Mouse (Mus musculus): ENCODE results near the gene 4930579G24Rik. TPM values are rescaled to one million over a fixed set of nuclear protein-coding genes. Genes with fewer than 3 reads are reported as not detected.

4930579G24Rik gene
- total and polyA plus RNA-seq, 2 experiments from 2014 or later = 3.9 to 7.0 TPM

DNA sequence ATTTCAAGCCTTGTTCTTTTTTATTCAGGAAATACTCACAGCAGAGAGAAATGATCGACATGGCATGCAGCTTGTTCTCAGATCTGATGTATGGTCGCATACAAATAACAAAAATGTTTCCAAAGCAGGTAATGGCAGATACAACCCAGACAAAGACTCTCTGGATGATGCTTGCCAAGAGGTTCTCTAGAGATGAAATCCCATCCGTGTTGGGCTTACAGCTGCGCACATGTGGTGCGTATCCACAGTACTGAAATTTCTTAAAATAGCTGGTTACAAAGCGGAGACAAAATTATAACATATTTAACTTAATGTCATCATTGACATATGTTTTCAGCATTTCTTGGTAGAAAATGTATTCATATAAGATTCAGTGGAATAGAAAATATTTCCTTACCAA, 23.2 kb downstream of the 4930579G24Rik start:
- DNase-seq (ENCODE audit: low spot score) = no peak
- Histone ChIP-seq H3K9me3 (ENCODE audit: low read length) (no peaks in the 10 kb centered on the region), H3K4me1 (ENCODE audit: insufficient read depth, low read length) (no peaks in the 10 kb centered on the region), H3K4me3 (ENCODE audit: low read length) (no peak overlapping the region), H3K27ac (no peak overlapping the region), H3K36me3 (ENCODE audit: insufficient read depth, low read length) (no peaks in the 10 kb centered on the region), H3K4me2 (ENCODE audit: low read depth, low read length) (no peak overlapping the region), H3K9ac (replicated peaks; ENCODE audit: low read length) (no peak overlapping the region), H3K27me3 (ENCODE audit: insufficient read depth, low read length) (no peaks in the 10 kb centered on the region)
- 90% methylated on average over 6 of the region's 6 CpGs for WGBS
- ATAC-seq = no peak
- no peak for TF ChIP-seq CTCF (IDR thresholded peaks at IDR 0.05; ENCODE audit: low read depth)

DNA sequence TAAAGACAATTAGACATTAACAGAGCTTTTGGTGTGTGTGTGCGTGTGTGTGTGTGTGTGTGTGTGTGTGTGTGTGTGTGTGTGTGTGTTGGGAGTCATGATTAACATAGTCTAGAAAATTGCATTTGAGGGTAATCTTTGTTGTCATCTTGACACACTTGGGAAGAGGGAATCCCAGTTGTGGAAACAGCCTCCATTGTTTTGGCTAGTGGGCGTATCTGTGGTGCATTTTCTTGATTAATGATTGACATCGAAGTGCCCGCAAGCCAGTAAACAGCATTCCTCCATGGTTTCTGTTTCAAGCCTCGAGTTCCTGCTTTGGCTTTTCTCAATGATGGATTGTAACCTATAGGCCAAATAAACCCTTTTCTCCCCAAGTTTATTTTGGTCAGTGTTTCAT, 27.8 kb downstream of the 4930579G24Rik start:
- Histone ChIP-seq H3K9ac (replicated peaks; ENCODE audit: low read length) (no peak overlapping the region), H3K9me3 (ENCODE audit: low read length) (no peaks in the 10 kb centered on the region), H3K4me1 (ENCODE audit: insufficient read depth, low read length) (no peaks in the 10 kb centered on the region), H3K27me3 (ENCODE audit: insufficient read depth, low read length) (no peaks in the 10 kb centered on the region), H3K27ac (no peak overlapping the region), H3K36me3 (ENCODE audit: insufficient read depth, low read length) (no peaks in the 10 kb centered on the region), H3K4me2 (ENCODE audit: low read depth, low read length) (no peak overlapping the region), H3K4me3 (ENCODE audit: low read length) (no peak overlapping the region)
- DNase-seq (ENCODE audit: low spot score) (no peak), ATAC-seq (no peak)
- TF ChIP-seq CTCF (IDR thresholded peaks at IDR 0.05; ENCODE audit: low read depth) = no peak
- 60% methylated on average over 5 of the region's 5 CpGs for WGBS

DNA sequence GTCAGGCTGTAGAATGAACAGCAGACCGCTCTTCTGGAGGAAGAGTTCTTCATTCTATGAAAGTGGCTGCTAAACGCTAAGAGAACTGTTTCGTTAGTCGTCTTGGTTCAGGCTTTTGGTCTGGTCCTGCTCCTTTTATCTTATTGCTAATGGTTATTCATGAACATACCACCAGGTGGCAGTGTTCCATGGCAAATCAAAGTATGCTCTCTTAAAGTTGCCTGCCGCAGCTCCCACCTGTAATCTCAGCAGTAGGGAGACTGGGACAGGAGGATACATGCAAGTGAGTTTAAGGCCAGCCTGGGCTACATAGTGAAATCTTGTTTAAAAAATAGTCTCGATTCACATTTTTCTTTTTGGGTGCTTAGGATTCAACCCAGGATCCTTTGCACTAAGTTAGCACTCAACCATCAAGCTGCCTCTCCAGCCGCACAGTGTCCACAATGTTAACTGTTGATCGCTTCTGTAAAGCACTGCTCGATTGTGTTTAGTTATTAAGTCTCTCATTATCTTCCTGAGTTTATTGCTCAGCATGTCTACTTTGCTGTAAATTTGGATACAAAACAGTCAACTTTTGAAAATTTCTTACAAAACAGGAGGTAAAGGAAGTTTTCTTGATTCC, 36.0 kb downstream of the 4930579G24Rik start:
- no peak overlapping the region for H3K9ac ChIP-seq (replicated peaks; ENCODE audit: low read length)
- no peaks in the 10 kb centered on the region for H3K9me3 ChIP-seq (ENCODE audit: low read length)
- no peak overlapping the region for H3K4me2 ChIP-seq (ENCODE audit: low read depth, low read length)
- H3K4me1 ChIP-seq (ENCODE audit: insufficient read depth, low read length) = no peaks in the 10 kb centered on the region
- H3K4me3 ChIP-seq (ENCODE audit: low read length) = no peak overlapping the region
- 36% methylated on average over 9 of the region's 9 CpGs for WGBS
- no peaks in the 10 kb centered on the region for H3K36me3 ChIP-seq (ENCODE audit: insufficient read depth, low read length)
- H3K27me3 ChIP-seq (ENCODE audit: insufficient read depth, low read length) = no peaks in the 10 kb centered on the region
- ATAC-seq = peak; percentile 77
- H3K27ac ChIP-seq = no peak overlapping the region
- peak; percentile 85 for DNase-seq (ENCODE audit: low spot score)
- TF ChIP-seq CTCF (IDR thresholded peaks at IDR 0.05; ENCODE audit: low read depth) = peak; percentile 88

GRCm38 (mm10) chr3:79670556-79670955, 41.7 kb downstream of the 4930579G24Rik start:
- DNase-seq (ENCODE audit: low spot score) = no peak
- WGBS = 77% methylated on average over 7 of the region's 7 CpGs
- Histone ChIP-seq H3K4me3 (ENCODE audit: low read length) (no peak overlapping the region), H3K9ac (replicated peaks; ENCODE audit: low read length) (no peak overlapping the region), H3K4me1 (ENCODE audit: insufficient read depth, low read length) (no peaks in the 10 kb centered on the region), H3K27ac (no peak overlapping the region), H3K36me3 (ENCODE audit: insufficient read depth, low read length) (no peaks in the 10 kb centered on the region), H3K9me3 (ENCODE audit: low read length) (no peaks in the 10 kb centered on the region), H3K27me3 (ENCODE audit: insufficient read depth, low read length) (no peaks in the 10 kb centered on the region), H3K4me2 (ENCODE audit: low read depth, low read length) (no peak overlapping the region)
- ATAC-seq = no peak
- no peak for TF ChIP-seq CTCF (IDR thresholded peaks at IDR 0.05; ENCODE audit: low read depth)

DNA sequence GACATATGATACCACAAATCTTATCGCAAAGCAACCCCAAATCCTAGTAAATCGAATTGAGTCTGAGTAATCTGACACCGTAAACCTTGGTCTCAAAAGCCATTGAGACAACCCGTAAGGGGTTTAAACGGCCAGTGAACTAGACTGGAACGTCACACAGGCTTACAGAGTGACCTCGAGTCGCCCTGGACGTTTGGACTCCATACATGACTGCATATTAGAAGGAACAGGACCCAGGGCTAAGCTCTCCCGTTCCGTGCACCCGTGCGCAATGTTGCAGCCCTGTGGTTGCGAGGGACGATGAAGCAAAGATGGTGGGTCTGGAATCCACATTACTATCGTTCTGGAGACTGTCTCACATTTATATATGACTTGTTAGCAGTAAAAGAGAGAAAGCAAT, 43.3 kb downstream of the 4930579G24Rik start:
- Histone ChIP-seq H3K27ac (no peak overlapping the region), H3K4me3 (ENCODE audit: low read length) (no peak overlapping the region), H3K27me3 (ENCODE audit: insufficient read depth, low read length) (no peaks in the 10 kb centered on the region), H3K4me1 (ENCODE audit: insufficient read depth, low read length) (no peaks in the 10 kb centered on the region), H3K36me3 (ENCODE audit: insufficient read depth, low read length) (no peaks in the 10 kb centered on the region), H3K9ac (replicated peaks; ENCODE audit: low read length) (no peak overlapping the region), H3K9me3 (ENCODE audit: low read length) (no peaks in the 10 kb centered on the region), H3K4me2 (ENCODE audit: low read depth, low read length) (no peak overlapping the region)
- WGBS = 81% methylated on average over 16 of the region's 16 CpGs
- DNase-seq (ENCODE audit: low spot score) (no peak), ATAC-seq (no peak)
- TF ChIP-seq CTCF (IDR thresholded peaks at IDR 0.05; ENCODE audit: low read depth) = no peak

DNA sequence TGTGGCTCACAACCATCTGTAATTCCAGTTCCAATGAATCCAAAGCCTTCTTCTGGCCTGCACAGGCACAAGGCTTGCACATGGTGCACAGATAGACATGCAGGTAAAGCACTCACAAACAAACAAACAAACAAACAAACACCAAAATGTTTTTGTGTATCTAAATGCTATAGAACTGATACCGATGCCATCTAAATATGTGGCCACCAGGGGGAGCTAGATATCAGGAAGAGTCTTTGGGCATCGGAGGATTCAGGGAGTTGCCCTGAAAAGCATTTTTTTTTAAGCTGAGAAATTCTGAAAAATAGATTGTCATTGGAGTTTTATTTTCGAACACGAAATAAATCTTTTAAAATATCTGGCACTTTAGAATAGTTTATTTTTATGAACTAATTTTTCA, 44.2 kb downstream of the 4930579G24Rik start:
- no peaks in the 10 kb centered on the region for H3K36me3 ChIP-seq (ENCODE audit: insufficient read depth, low read length)
- no peak overlapping the region for H3K9ac ChIP-seq (replicated peaks; ENCODE audit: low read length)
- WGBS = 15% methylated on average over 4 of the region's 4 CpGs
- peak; percentile 85 for TF ChIP-seq CTCF (IDR thresholded peaks at IDR 0.05; ENCODE audit: low read depth)
- no peaks in the 10 kb centered on the region for H3K4me1 ChIP-seq (ENCODE audit: insufficient read depth, low read length)
- DNase-seq (ENCODE audit: low spot score) (peak; percentile 86), ATAC-seq (0 out of 2 replicates have a peak, but pooled peaks have one; percentile 4)
- no peaks in the 10 kb centered on the region for H3K9me3 ChIP-seq (ENCODE audit: low read length)
- H3K4me3 ChIP-seq (ENCODE audit: low read length) = no peak overlapping the region
- H3K4me2 ChIP-seq (ENCODE audit: low read depth, low read length) = no peak overlapping the region
- no peaks in the 10 kb centered on the region for H3K27me3 ChIP-seq (ENCODE audit: insufficient read depth, low read length)
- H3K27ac ChIP-seq = no peak overlapping the region

DNA sequence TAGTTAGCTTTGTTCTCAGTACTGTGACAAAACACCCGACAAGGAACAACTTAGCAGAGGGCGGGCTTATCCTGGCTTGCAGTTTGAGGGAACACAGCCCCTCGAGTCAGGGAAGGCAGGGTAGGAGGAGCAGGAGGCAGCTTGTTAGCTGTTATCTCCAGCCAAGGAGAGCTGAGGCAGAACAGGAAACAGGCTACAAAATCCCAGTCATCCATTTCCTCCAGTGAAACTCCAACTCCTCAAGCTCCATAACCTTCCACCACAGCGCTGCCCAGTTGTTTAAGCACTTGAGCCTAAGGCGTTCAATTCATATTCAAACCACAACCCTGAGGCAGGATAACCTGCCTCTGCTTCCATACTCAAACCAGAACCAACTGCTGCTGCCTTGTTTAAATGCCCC, 45.8 kb downstream of the 4930579G24Rik start:
- DNase-seq (ENCODE audit: low spot score) (no peak), ATAC-seq (no peak)
- Histone ChIP-seq H3K27ac (no peak overlapping the region), H3K9ac (replicated peaks; ENCODE audit: low read length) (no peak overlapping the region), H3K4me3 (ENCODE audit: low read length) (no peak overlapping the region), H3K27me3 (ENCODE audit: insufficient read depth, low read length) (no peaks in the 10 kb centered on the region), H3K4me1 (ENCODE audit: insufficient read depth, low read length) (no peaks in the 10 kb centered on the region), H3K4me2 (ENCODE audit: low read depth, low read length) (no peak overlapping the region), H3K36me3 (ENCODE audit: insufficient read depth, low read length) (no peaks in the 10 kb centered on the region), H3K9me3 (ENCODE audit: low read length) (no peaks in the 10 kb centered on the region)
- no peak for TF ChIP-seq CTCF (IDR thresholded peaks at IDR 0.05; ENCODE audit: low read depth)
- 88% methylated on average over 5 of the region's 5 CpGs for WGBS
